Mouse (Mus musculus) naive thymus-derived CD4-positive, alpha-beta T cell, adult 2 months (primary cell): ENCODE data around the gene Rhox12.
A peak's percentile ranks its signal among the peaks of the same experiment; 100 is the strongest.

Source experiments
- DNase-seq: peaks from one replicate; pipeline ENCODE4 v3.0.0-alpha.2; 2011; ENCODE audit warnings: low read depth

The Rhox12 gene

GRCm38 (mm10) chrX:38110807-38111206 lies at the start of gene Rhox12:
Rhox12 (minus strand) TSS chrX:38110907.
- no peak for DNase-seq

GRCm38 (mm10) chrX:38159097-38159496 lies 48.4 kb upstream of the Rhox12 start:
- no peak for DNase-seq

GRCm38 (mm10) chrX:38121478-38121877 lies 10.8 kb upstream of the Rhox12 start:
- DNase-seq, result no peak

GRCm38 (mm10) chrX:38120982-38121381 lies 10.3 kb upstream of the Rhox12 start, which contains the start of gene Rhox13:
Rhox13 (plus strand) TSS chrX:38121219.
- no peak for DNase-seq

GRCm38 (mm10) chrX:38085041-38085440 lies 25.7 kb downstream of the Rhox12 start, which contains the start of gene Rhox11:
Rhox11 (minus strand) TSS chrX:38085141.
- DNase-seq, result no peak

- DNase-seq, result peak; percentile 23
Observed at GRCm38 (mm10) chrX:38084226-38084625, 26.5 kb downstream of the Rhox12 start.

GRCm38 (mm10) chrX:38066175-38066574 lies 44.5 kb downstream of the Rhox12 start, which contains the start of gene Rhox10:
Rhox10 (plus strand) TSS chrX:38066475.
- no peak for DNase-seq

GRCm38 (mm10) chrX:38061544-38061943 lies 49.2 kb downstream of the Rhox12 start:
- peak; percentile 12 for DNase-seq
